Comparison of ENCODE assay signal across 30 mouse cellular contexts in genomic region chr5:110379823-110380222, GRCm38 (mm10). TPM values are rescaled to one million over a fixed set of nuclear protein-coding genes. Genes with fewer than 3 reads are reported as not detected.
"Had no signal": no experiment of that assay in that cellular context is flagged by ENCODE, and none has a peak within 500 bp of the region (broad histone marks: within the 10 kb centered on the region; RNA-seq: fewer than 3 reads in every experiment).

No protein-coding gene starts in this region.

- H3K27me3 ChIP-seq: kidney, embryonic 15.5 days; limb, embryonic 12.5 days; limb, embryonic 15.5 days; midbrain, embryonic 13.5 days had no signal

- H3K4me3 ChIP-seq: kidney, embryonic 15.5 days; limb, embryonic 12.5 days; limb, embryonic 15.5 days; midbrain, embryonic 13.5 days had no signal

- DNase-seq: kidney, adult 8-10 months; kidney, postnatal 10 days; kidney, postnatal 36 days; layer of hippocampus, adult 9-11 months; left cerebral cortex, postnatal 4 days; liver, postnatal 0 days; lung, embryonic 14.5 days; right cerebral cortex, adult 18-20 months; right cerebral cortex, postnatal 14 days; right cerebral cortex, postnatal 4 days; thymus, adult 2 months; thymus, postnatal 14 days; thymus, postnatal 4 days had no signal

- H3K9me3 ChIP-seq: kidney, embryonic 15.5 days; limb, embryonic 12.5 days; limb, embryonic 15.5 days; midbrain, embryonic 13.5 days had no signal

- H3K27ac ChIP-seq: kidney, embryonic 15.5 days; limb, embryonic 12.5 days; limb, embryonic 15.5 days; liver, embryonic 14.5 days; macrophage; midbrain, embryonic 13.5 days; stomach, postnatal 0 days had no signal

- H3K4me2 ChIP-seq: kidney, embryonic 15.5 days; limb, embryonic 12.5 days; limb, embryonic 15.5 days; liver, embryonic 11.5 days; lung, embryonic 14.5 days; midbrain, embryonic 13.5 days had no signal

- H3K9ac ChIP-seq: kidney, embryonic 15.5 days; limb, embryonic 12.5 days; limb, embryonic 15.5 days; liver, embryonic 14.5 days; liver, postnatal 0 days; lung, embryonic 14.5 days; midbrain, embryonic 13.5 days had no signal

RNA-seq across cellular contexts. Expression of gene Lrcol1, which starts 35.3 kb away (rescaled TPM):
- total RNA-seq: layer of hippocampus, adult 18-20 months; layer of hippocampus, postnatal 25 days; left cerebral cortex, adult 8-10 months; left cerebral cortex, postnatal 14 days; left cerebral cortex, postnatal 4 days; megakaryocyte, adult 5-6 weeks had no signal
- polyA plus RNA-seq: kidney, embryonic 15.5 days; limb, embryonic 12.5 days; limb, embryonic 15.5 days; liver, embryonic 11.5 days; liver, embryonic 14.5 days; liver, postnatal 0 days; macrophage; midbrain, embryonic 13.5 days; midbrain, embryonic 16.5 days; neural tube, embryonic 11.5 days; neural tube, embryonic 14.5 days; stomach, embryonic 14.5 days; stomach, postnatal 0 days had no signal

RNA-seq across cellular contexts. Expression of gene P2rx2, which starts 36.8 kb away (rescaled TPM):
- total RNA-seq: layer of hippocampus, adult 18-20 months had no signal
- polyA plus RNA-seq: macrophage had no signal
